Mouse (Mus musculus): ENCODE results near the gene Pvalb. TPM values are rescaled to one million over a fixed set of nuclear protein-coding genes. Genes with fewer than 3 reads are reported as not detected.

Pvalb gene
- polyA plus RNA-seq, 1 experiment, result 2.9 TPM

- DNase-seq (ENCODE audit: low read depth), result peak; percentile 100
- TF ChIP-seq POLR2A (IDR thresholded peaks at IDR 0.05; ENCODE audit: borderline replicate concordance, extremely low read depth, insufficient read depth, insufficient read length, poor library complexity, severe bottlenecking), result peak; percentile 71; the same call in 1 of the 2 replicates
- no peak for TF ChIP-seq CTCF (IDR thresholded peaks at IDR 0.05; ENCODE audit: borderline replicate concordance, extremely low read depth, insufficient read depth, insufficient read length)
Measured at GRCm38 (mm10) chr15:78173972-78174886, 32.0 kb downstream of the Pvalb start, which contains the start of gene Ift27. Gene Ift27 (minus strand): TSS chr15:78174107.

- DNase-seq (ENCODE audit: low read depth), result no peak
- TF ChIP-seq POLR2A (IDR thresholded peaks at IDR 0.05; ENCODE audit: borderline replicate concordance, extremely low read depth, insufficient read depth, insufficient read length, poor library complexity, severe bottlenecking) (no peak), CTCF (IDR thresholded peaks at IDR 0.05; ENCODE audit: borderline replicate concordance, extremely low read depth, insufficient read depth, insufficient read length) (no peak)
Measured at GRCm38 (mm10) chr15:78172899-78173817, 33.0 kb downstream of the Pvalb start.

- no peak for DNase-seq (ENCODE audit: low read depth)
- TF ChIP-seq POLR2A (IDR thresholded peaks at IDR 0.05; ENCODE audit: borderline replicate concordance, extremely low read depth, insufficient read depth, insufficient read length, poor library complexity, severe bottlenecking) (no peak), CTCF (IDR thresholded peaks at IDR 0.05; ENCODE audit: borderline replicate concordance, extremely low read depth, insufficient read depth, insufficient read length) (no peak)
Measured at GRCm38 (mm10) chr15:78172256-78172898, 33.8 kb downstream of the Pvalb start.

- no peak for DNase-seq (ENCODE audit: low read depth)
- TF ChIP-seq POLR2A (IDR thresholded peaks at IDR 0.05; ENCODE audit: borderline replicate concordance, extremely low read depth, insufficient read depth, insufficient read length, poor library complexity, severe bottlenecking), result no peak
- TF ChIP-seq CTCF (IDR thresholded peaks at IDR 0.05; ENCODE audit: borderline replicate concordance, extremely low read depth, insufficient read depth, insufficient read length), result no peak
Measured at GRCm38 (mm10) chr15:78171651-78172050, 34.5 kb downstream of the Pvalb start.

GRCm38 (mm10) chr15:78170708-78171107 is 35.5 kb downstream of the Pvalb start:
- TF ChIP-seq CTCF (IDR thresholded peaks at IDR 0.05; ENCODE audit: borderline replicate concordance, extremely low read depth, insufficient read depth, insufficient read length) (no peak), POLR2A (IDR thresholded peaks at IDR 0.05; ENCODE audit: borderline replicate concordance, extremely low read depth, insufficient read depth, insufficient read length, poor library complexity, severe bottlenecking) (no peak)
- DNase-seq (ENCODE audit: low read depth), result no peak

- no peak for DNase-seq (ENCODE audit: low read depth)
- TF ChIP-seq POLR2A (IDR thresholded peaks at IDR 0.05; ENCODE audit: borderline replicate concordance, extremely low read depth, insufficient read depth, insufficient read length, poor library complexity, severe bottlenecking) (no peak), CTCF (IDR thresholded peaks at IDR 0.05; ENCODE audit: borderline replicate concordance, extremely low read depth, insufficient read depth, insufficient read length) (no peak)
Measured at GRCm38 (mm10) chr15:78169566-78169965, 36.6 kb downstream of the Pvalb start.

- TF ChIP-seq CTCF (IDR thresholded peaks at IDR 0.05; ENCODE audit: borderline replicate concordance, extremely low read depth, insufficient read depth, insufficient read length) (no peak), POLR2A (IDR thresholded peaks at IDR 0.05; ENCODE audit: borderline replicate concordance, extremely low read depth, insufficient read depth, insufficient read length, poor library complexity, severe bottlenecking) (no peak)
- no peak for DNase-seq (ENCODE audit: low read depth)
Measured at GRCm38 (mm10) chr15:78165292-78165691, 40.9 kb downstream of the Pvalb start.

- DNase-seq (ENCODE audit: low read depth), result peak; percentile 66
- TF ChIP-seq CTCF (IDR thresholded peaks at IDR 0.05; ENCODE audit: borderline replicate concordance, extremely low read depth, insufficient read depth, insufficient read length) (no peak), POLR2A (IDR thresholded peaks at IDR 0.05; ENCODE audit: borderline replicate concordance, extremely low read depth, insufficient read depth, insufficient read length, poor library complexity, severe bottlenecking) (no peak)
Measured at GRCm38 (mm10) chr15:78164466-78164865, 41.7 kb downstream of the Pvalb start.

GRCm38 (mm10) chr15:78161946-78162345 is 44.3 kb downstream of the Pvalb start:
- TF ChIP-seq CTCF (IDR thresholded peaks at IDR 0.05; ENCODE audit: borderline replicate concordance, extremely low read depth, insufficient read depth, insufficient read length) (no peak), POLR2A (IDR thresholded peaks at IDR 0.05; ENCODE audit: borderline replicate concordance, extremely low read depth, insufficient read depth, insufficient read length, poor library complexity, severe bottlenecking) (no peak)
- no peak for DNase-seq (ENCODE audit: low read depth)

- DNase-seq (ENCODE audit: low read depth), result no peak
- no peak for TF ChIP-seq POLR2A (IDR thresholded peaks at IDR 0.05; ENCODE audit: borderline replicate concordance, extremely low read depth, insufficient read depth, insufficient read length, poor library complexity, severe bottlenecking)
- no peak for TF ChIP-seq CTCF (IDR thresholded peaks at IDR 0.05; ENCODE audit: borderline replicate concordance, extremely low read depth, insufficient read depth, insufficient read length)
Measured at GRCm38 (mm10) chr15:78158335-78158734, 47.9 kb downstream of the Pvalb start.
